Mouse (Mus musculus) spleen, embryonic (tissue): Measurements from ENCODE around the gene Pias4.

Experiments used
- CTCF ChIA-PET: fragments of 350-600 bp; sonication (Branson Sonifier 250); formaldehyde crosslinking; loops from one replicate; lab custom pipeline; 2022; lab: Charles Lee

Pias4 gene

DNA sequence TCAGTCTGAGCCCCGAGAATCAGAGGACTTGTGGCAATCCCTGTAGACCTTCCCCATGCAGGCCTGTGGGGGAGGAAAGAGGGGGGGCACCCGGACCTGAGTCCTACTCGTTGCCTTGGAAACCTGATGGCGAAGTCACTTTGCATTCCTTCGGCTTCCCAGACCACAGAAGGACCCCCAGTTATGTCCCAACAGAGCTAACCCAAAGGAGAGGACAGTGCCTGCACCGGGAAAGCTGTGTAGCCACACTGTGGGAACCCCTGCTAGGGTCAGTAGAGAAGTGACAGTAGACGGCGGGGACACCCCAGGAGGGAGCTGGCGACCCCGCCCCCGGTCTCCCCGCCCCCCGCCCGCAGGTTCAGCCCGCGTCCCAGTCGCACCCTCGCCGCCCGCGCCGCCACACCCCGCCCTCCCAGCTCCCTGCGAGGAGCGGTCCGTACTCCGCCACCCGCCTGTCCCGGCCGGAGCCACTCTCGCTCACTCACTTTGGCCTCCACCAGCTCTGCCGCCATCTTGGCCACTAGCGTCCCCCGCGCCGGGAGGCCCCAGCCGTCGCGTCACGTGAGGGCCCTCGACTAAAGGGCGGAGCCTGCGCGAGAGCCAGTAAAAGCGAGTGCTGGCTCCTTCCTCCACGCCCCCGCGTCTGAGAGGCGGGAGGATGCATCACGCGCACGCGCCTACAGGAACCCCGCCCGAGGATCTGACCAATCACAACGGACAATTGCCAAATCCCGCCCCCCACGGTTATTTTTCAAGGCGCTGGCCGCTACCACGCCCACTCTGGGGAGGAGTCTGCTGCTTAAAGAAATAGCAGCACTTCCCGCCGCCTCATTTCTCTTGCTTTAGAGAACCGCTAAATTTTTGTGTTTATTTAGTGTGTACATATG is at the start of gene Pias4:
TSS of gene Pias4 (minus strand) at position 724 of the 887 bp plus-strand sequence.
- CTCF ChIA-PET, result interaction anchor here (0.5 to 0.6 kb wide), 3 partner anchors 166 to 793 kb away, joined by 3 to 4 read pairs (median 3); no protein-coding TSS in a partner anchor

DNA sequence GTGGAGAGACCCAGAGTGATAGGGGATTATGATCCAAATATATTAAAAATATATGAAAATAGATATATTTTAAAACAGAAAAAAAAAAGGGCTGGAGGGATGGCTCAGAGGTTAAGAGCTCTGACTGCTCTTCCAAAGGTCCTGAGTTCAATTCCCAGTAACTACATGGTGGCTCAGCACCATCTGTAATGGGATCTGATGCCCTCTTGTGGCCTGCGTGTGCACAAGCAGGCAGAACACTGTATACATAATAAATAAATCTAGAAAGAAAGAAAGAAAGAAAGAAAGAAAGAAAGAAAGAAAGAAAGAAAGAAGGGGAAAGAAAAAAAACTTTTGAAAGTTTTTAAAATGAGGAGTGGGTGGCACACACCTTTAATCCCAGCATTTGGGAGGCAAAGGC is 49.5 kb upstream of the Pias4 start:
- CTCF ChIA-PET, result interaction anchor here (0.7 to 1.5 kb wide), 7 partner anchors 11 to 113 kb away, joined by 3 to 22 read pairs (median 5); no protein-coding TSS in a partner anchor

DNA sequence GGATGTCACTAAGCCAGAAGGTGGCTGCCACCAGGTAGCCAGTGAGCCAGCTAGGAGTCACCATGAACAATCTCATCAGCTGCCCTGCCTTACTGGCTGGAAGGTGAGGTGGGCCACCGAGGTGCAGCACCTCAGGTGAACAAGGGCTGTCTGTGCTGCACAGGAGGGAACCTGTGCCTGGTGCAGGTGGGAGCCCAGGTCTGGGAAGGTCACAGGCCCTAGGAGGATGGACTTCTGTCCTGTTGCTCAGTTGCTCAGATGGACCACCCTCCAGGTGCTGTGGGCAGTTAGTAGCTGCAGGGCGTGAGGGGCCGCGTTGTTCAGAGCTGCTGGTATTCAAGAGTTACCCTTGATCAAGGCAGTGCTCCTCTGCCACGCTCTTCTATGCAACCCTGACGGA is 49.1 kb upstream of the Pias4 start:
- CTCF ChIA-PET, result interaction anchor here (0.7 to 1.5 kb wide), 4 partner anchors 11 to 29 kb away, joined by 3 to 22 read pairs (median 4); no protein-coding TSS in a partner anchor

DNA sequence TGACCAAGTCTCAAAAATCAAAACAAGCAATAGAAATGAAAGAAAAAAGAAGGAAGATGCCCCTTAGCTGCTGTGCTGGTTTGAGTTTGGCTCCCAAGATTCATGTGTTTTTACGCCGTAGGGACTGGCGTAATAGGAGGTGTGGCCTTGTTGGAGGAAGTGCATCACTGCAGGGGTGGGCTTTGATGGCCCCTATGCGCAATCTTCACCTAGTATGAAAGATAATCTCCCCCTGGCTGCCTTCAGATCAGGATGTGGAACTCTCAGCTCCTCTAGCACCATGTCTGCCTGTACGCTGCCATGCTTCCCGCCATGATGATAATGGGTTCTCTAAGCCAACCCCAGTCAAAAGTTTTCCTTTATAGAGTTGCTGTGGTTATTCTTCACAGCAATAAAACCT is 48.5 kb upstream of the Pias4 start:
- CTCF ChIA-PET, result interaction anchor here (1.1 kb wide), 1 partner anchor 10 kb away, joined by 22 read pairs; no protein-coding TSS in a partner anchor

- CTCF ChIA-PET, result no interaction called here
Observed at GRCm38 (mm10) chr10:81210154-81210553, 42.4 kb upstream of the Pias4 start.

DNA sequence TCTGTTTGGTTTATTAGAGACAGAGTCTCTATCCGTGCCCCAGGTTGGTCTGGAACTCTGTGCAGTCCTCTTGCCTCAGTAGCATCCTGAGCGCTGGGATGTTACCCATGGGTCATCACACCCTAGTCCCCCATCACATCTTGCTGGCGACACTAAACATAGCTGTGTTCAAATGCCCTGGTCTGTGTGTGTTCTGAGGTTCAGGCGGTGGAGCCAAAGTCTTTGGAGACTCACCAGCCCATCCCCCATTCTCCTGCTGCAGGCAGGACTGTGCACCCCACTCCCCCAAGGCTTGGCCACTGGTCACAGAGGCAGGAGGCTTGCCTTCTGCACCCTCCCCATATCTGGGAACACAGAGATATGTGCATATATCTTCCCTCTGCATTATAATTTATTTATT is 36.4 kb upstream of the Pias4 start:
- CTCF ChIA-PET, result interaction anchor here (0.5 kb wide), 1 partner anchor 27 kb away, joined by 9 read pairs; no protein-coding TSS in a partner anchor

GRCm38 (mm10) chr10:81202978-81203720 is 35.4 kb upstream of the Pias4 start:
- CTCF ChIA-PET, result interaction anchor here (0.5 kb wide), 1 partner anchor 28 kb away, joined by 9 read pairs; no protein-coding TSS in a partner anchor

GRCm38 (mm10) chr10:81201807-81202758 is 34.4 kb upstream of the Pias4 start, which contains the start of gene Nmrk2:
Gene Nmrk2 (minus strand): TSS chr10:81202051.
- CTCF ChIA-PET, result no interaction called here

DNA sequence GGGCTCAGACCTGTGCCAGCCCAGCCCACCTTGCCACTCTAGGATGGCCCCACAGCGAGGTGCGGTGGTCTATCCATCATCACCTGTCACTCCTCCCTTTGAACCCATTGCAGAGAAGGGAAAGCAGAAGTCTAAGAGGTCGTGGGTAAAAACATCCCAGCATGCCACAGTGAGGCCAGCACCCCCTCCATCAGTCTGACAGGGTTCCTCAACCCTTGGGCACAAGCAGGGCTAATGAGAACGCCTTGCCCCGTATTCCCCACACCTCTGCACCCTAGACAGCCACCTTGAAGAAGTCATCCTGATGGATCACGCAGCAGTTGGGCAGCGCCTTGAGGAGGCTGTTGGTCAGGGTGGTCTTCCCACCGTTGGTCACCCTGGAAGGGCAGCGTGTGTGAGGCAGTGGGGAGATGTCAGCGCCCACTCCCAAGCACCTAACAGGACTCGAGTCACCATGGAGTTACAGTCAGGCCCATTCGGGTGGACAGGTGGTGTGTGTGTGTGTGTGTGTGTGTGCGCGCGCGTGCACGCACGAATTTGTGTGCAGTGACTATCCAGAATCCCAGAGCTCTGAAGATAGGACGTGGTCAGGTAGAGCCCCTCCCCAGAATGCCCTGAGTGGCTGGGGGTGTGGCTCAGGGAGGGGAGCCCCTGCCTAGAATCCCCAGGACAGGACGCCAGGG is 33.0 kb upstream of the Pias4 start:
- CTCF ChIA-PET, result interaction anchor here (0.9 kb wide), 1 partner anchor 17 kb away, joined by 3 read pairs; no protein-coding TSS in a partner anchor

GRCm38 (mm10) chr10:81200141-81200540 is 32.4 kb upstream of the Pias4 start:
- CTCF ChIA-PET, result interaction anchor here (0.9 kb wide), 1 partner anchor 17 kb away, joined by 3 read pairs; no protein-coding TSS in a partner anchor

GRCm38 (mm10) chr10:81198990-81199389 is 31.3 kb upstream of the Pias4 start:
- CTCF ChIA-PET, result interaction anchor here (0.6 to 0.9 kb wide), 2 partner anchors 19 to 458 kb away, joined by 3 to 7 read pairs; no protein-coding TSS in a partner anchor

- CTCF ChIA-PET, result interaction anchor here (0.6 to 0.9 kb wide), 3 partner anchors 20 to 1255 kb away, joined by 3 to 7 read pairs (median 7); no protein-coding TSS in a partner anchor
Observed at GRCm38 (mm10) chr10:81198230-81198629, 30.5 kb upstream of the Pias4 start.

GRCm38 (mm10) chr10:81197305-81197704 is 29.6 kb upstream of the Pias4 start:
- CTCF ChIA-PET, result interaction anchor here (0.5 kb wide), 1 partner anchor 23 kb away, joined by 3 read pairs; no protein-coding TSS in a partner anchor

GRCm38 (mm10) chr10:81196470-81197065 is 28.8 kb upstream of the Pias4 start:
- CTCF ChIA-PET, result interaction anchor here (0.6 to 1.6 kb wide), 2 partner anchors 21 to 68 kb away, joined by 6 read pairs; no protein-coding TSS in a partner anchor

GRCm38 (mm10) chr10:81195300-81195699 is 27.6 kb upstream of the Pias4 start:
- CTCF ChIA-PET, result interaction anchor here (1.6 kb wide), 1 partner anchor 23 kb away, joined by 6 read pairs; no protein-coding TSS in a partner anchor

DNA sequence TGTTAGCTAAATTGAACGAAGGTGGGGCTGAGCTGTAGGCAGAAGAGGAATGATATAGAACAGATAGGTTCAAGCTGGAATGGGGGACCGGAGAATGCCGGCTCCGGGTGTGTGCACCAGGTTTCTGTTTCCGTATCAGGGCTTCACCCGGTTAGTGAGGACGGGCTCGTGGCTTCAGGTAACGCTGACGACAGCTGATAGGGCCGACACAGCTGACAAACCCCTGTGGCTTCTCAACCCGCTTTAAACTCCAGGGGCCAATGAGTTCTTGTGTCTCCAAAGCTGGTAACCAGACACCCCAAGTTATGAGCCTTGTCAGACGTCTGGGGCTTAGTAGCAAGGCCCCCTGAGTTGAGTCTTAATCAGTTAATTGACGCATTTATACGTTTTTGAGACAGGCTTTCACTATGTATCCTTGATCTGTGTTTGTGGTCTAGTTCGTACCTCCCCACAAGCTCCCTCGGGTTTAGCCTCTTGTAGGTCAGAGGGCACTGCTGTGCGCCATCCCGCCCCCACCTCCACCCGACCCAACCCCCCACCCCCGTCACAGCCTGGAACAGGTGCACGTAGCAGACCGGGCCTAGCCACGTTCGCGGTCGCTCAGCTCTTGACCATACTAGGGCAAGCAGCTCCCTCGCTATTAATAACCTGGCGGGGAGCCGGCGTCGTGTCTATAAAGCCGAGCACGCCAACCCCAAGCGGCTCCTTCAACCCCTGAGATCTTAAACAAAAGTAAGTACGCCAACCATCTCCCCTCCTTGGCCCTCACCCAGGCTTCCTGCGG is 26.5 kb upstream of the Pias4 start:
- CTCF ChIA-PET, result interaction anchor here (0.6 to 1.4 kb wide), 6 partner anchors 23 to 166 kb away, joined by 3 to 4 read pairs (median 3); partner anchors contain the start of gene Gipc3

DNA sequence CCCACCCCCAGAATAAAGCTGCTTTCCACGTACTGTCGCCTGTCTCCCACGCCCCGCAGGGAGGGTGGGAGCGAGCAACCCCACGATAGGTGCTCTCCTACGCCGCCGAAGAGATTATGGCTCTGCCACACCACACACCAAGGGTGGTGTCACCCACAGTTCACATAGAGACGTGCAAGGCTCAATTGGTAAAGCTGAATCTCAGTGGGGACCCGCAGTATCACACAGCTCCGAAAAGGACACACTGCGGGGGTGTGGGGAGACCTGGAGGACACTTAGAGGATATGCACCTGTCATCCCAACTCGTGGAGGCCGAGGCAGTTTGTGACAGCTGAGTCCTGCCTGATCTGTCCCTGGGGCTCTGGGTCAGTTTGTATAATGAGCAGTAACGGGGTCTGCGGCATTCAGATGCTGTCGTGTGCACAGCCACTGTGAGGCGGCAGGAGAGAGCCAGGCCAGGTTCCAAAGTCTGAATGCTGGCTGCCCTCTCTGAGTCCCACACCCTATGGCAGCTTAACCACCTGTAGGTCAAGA is 25.3 kb upstream of the Pias4 start:
- CTCF ChIA-PET, result interaction anchor here (0.5 to 1.4 kb wide), 4 partner anchors 17 to 302 kb away, joined by 3 to 7 read pairs (median 3); partner anchors contain the start of gene Eef2
